Mouse (Mus musculus) inflammation-experienced regulatory T-cells, adult 6 months (primary cell): ENCODE measurements at regions not wholly inside any gene's neighbourhood (a gene's known extent, or its start where the extent isn't known, plus 50 kb on each side); places are given as distances from the start of the nearest gene placed in this dataset.
"Not testable (repeated sequence)": the region's sequence is repeated elsewhere in the genome, so short reads cannot be mapped to it uniquely, and the experiment has no call there.

ENCODE experiments used
- ATAC-seq: one replicate; pipeline ENCODE4 v1.8.0; 2017

GRCm38 (mm10) chr16:47081896-47082295 lies 583.6 kb upstream of the Nectin3 start:
- no peak for ATAC-seq

- ATAC-seq: no peak
Measured at GRCm38 (mm10) chr16:47080330-47080729, 582.0 kb upstream of the Nectin3 start.

GRCm38 (mm10) chr16:47059293-47059963 lies 561.1 kb upstream of the Nectin3 start:
- ATAC-seq: no peak

GRCm38 (mm10) chr16:47058811-47059210 lies 560.5 kb upstream of the Nectin3 start:
- ATAC-seq: no peak

- ATAC-seq: no peak
Measured at GRCm38 (mm10) chr16:47025971-47026370, 527.6 kb upstream of the Nectin3 start.

- no peak for ATAC-seq
Measured at GRCm38 (mm10) chr16:47017486-47017885, 519.2 kb upstream of the Nectin3 start.

GRCm38 (mm10) chr16:46982910-46983600 lies 484.7 kb upstream of the Nectin3 start:
- no peak for ATAC-seq

GRCm38 (mm10) chr16:46982272-46982909 lies 484.1 kb upstream of the Nectin3 start:
- no peak for ATAC-seq

GRCm38 (mm10) chr16:46965741-46966140 lies 467.4 kb upstream of the Nectin3 start:
- no peak for ATAC-seq

GRCm38 (mm10) chr16:46956990-46957389 lies 458.7 kb upstream of the Nectin3 start:
- ATAC-seq: no peak

- no peak for ATAC-seq
Measured at GRCm38 (mm10) chr16:46926060-46926459, 427.7 kb upstream of the Nectin3 start.

GRCm38 (mm10) chr16:46894576-46895203 lies 396.4 kb upstream of the Nectin3 start:
- no peak for ATAC-seq

- no peak for ATAC-seq
Measured at GRCm38 (mm10) chr16:46878739-46879138, 380.4 kb upstream of the Nectin3 start.

GRCm38 (mm10) chr16:46863959-46864358 lies 365.6 kb upstream of the Nectin3 start:
- no peak for ATAC-seq

- ATAC-seq: no peak
Measured at GRCm38 (mm10) chr16:46849534-46849933, 351.2 kb upstream of the Nectin3 start.

GRCm38 (mm10) chr16:46848755-46849154 lies 350.4 kb upstream of the Nectin3 start:
- no peak for ATAC-seq

GRCm38 (mm10) chr16:46847707-46848356 lies 349.5 kb upstream of the Nectin3 start:
- no peak for ATAC-seq

GRCm38 (mm10) chr16:46841179-46841578 lies 342.9 kb upstream of the Nectin3 start:
- ATAC-seq: no peak

GRCm38 (mm10) chr16:46840764-46841163 lies 342.4 kb upstream of the Nectin3 start:
- ATAC-seq: no peak

GRCm38 (mm10) chr16:46825147-46825546 lies 326.8 kb upstream of the Nectin3 start:
- ATAC-seq: no peak

- ATAC-seq: no peak
Measured at GRCm38 (mm10) chr16:46822753-46823152, 324.4 kb upstream of the Nectin3 start.

- ATAC-seq: no peak
Measured at GRCm38 (mm10) chr16:46818215-46818614, 319.9 kb upstream of the Nectin3 start.

GRCm38 (mm10) chr16:46811835-46812234 lies 313.5 kb upstream of the Nectin3 start:
- ATAC-seq: not testable (repeated sequence)
